Mouse (Mus musculus): ENCODE measurements at regions not wholly inside any gene's neighbourhood (a gene's known extent, or its start where the extent isn't known, plus 50 kb on each side); places are given as distances from the start of the nearest gene placed in this dataset.

DNA sequence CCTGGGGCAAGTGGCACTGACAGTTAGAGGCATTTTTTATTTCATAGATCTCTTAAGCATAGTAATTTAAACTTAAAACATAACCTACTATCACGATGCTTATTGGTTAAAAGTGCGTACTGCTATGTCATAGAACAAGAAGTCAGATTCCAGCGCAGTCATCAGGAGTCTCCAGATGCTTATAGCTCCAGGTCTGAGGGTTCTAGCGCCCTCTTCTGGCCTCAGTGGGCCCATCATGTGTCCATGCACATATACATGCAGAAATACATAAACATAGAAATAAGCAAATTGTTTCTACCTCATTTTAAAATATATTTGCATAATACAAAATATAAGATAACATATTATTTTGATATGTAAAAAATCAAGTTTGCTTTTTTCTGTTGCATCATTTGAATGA lies 1002.8 kb upstream of the Adgrl2 start:
- DNase-seq (ENCODE audit: low spot score): peak; percentile 58

- no peak for DNase-seq (ENCODE audit: low spot score)
Observed at GRCm38 (mm10) chr3:149987801-149988200, 997.4 kb upstream of the Adgrl2 start.

- no peak for DNase-seq (ENCODE audit: low spot score)
Observed at GRCm38 (mm10) chr3:149956993-149957392, 966.6 kb upstream of the Adgrl2 start.

DNA sequence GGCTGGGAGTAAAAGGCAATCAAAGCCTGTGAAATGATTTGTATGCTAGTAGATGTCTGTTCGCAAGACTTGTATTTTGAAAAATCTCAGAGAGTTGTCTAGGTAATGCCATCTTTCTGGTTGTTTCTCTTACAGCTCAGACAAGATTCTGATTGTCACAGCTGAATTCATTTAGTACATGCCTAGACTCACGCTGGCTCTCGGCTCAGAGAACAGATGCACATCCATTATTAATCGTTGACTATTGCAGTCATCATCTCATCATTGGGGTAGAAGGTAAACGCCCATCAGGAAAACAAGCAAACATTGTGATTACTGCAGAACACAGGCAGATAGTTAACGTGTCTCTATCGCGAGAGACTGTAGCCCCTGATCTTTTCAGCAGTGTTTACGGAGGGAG lies 945.8 kb upstream of the Adgrl2 start:
- no peak for DNase-seq (ENCODE audit: low spot score)

- no peak for DNase-seq (ENCODE audit: low spot score)
Observed at GRCm38 (mm10) chr3:149934832-149935231, 944.5 kb upstream of the Adgrl2 start.

DNA sequence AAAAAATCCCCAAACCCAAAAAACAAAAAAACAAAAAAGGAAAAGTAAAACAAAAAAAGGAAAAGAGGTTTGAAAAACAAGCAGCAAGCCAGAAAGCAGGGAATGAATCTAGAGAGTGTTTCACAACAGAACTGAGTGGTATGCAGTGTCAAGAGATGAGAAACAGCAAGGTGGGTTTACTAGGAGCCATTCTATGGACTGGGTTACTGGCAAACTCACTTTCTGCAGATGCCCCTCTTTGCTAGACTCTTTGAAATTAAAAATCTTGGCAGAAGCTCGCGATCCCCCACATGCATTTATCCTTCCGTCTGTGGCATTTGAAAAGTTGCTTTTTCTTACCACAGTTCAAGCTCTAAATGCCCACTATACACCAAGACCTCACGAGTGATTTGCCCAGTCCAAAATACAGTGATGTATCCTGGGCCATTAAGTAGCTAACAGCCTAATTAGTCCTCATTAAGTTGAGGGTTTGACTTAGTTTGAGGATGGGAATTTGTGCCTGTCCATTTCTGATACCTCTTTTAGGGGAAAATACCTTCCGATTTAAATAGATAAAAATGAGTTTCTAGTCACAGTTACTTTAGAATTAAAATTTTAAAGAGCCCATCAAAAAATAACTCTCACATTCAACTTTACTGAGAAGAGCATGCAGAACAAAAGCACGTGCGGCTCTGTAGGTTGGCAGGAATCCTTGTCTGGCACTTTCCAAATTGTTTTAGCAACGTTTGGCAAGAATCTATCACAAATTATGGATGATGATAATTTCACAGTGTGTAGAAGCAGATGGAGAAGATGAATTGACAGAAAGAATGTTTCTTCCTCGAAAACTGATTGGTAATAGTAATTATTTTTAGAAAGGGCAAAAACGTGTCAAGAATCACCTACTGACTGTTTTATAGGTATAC lies 938.4 kb upstream of the Adgrl2 start:
- no peak for DNase-seq (ENCODE audit: low spot score)

DNA sequence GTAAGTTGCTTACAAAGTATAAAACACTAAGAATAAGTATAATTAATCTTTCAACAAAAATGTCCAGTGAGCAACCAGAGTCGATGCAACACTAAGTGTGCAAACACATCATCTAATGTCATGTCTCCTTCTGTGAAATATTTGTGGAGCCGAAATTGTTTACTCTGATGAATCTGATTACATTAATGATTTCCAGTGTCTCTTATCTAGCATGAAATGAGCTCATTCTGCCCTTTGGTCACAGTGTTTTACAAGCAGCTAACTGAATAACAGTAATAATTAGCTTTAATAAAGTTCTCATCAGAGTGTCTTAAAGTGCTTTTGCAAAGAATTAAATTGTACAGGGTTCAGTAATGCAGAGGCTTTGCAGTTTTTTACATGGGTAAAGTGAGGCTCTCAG lies 929.9 kb upstream of the Adgrl2 start:
- no peak for DNase-seq (ENCODE audit: low spot score)

GRCm38 (mm10) chr3:149918201-149918600 lies 927.8 kb upstream of the Adgrl2 start:
- DNase-seq (ENCODE audit: low spot score): peak; percentile 36

GRCm38 (mm10) chr3:149910721-149911120 lies 920.4 kb upstream of the Adgrl2 start:
- no peak for DNase-seq (ENCODE audit: low spot score)

GRCm38 (mm10) chr3:149901783-149902182 lies 911.4 kb upstream of the Adgrl2 start:
- peak; percentile 31 for DNase-seq (ENCODE audit: low spot score)

DNA sequence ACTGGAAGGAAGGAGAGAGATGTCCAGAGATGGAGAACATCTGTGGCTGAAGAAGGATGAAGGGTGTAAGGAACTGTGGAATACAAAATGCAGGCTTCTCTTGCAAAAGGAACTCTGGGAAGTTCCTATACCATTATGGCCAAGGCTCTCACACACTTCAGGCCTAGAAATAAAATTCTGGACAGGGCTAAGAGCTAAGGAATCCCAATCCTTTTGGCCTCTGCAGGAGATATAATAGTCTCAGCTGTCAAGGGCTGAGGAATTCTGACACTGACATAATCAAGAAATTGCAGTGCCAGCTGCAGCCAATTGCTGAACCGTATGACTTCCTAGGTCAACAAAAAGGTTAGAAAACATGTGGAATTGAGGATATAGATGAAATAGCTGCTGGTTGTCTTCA lies 886.2 kb upstream of the Adgrl2 start:
- peak; percentile 24 for DNase-seq (ENCODE audit: low spot score)

DNA sequence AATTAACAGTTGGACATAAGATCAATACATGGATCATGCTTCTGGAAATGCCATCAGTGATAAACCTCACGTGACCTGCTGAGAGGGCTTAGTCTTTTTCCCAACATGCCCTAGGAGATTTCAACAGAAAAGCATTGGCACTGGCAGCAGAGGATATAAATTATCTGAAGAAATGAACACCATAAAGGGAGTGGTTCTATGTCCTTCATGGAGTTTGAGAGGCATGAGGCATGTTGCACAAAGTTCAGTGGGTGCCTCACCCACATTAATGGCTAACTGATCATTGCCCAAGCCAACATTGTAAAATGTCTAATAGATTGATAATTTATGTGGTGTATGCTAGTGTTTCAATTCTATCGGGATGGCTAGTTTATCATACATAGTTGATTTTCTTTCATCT lies 875.6 kb upstream of the Adgrl2 start:
- DNase-seq (ENCODE audit: low spot score): no peak

GRCm38 (mm10) chr3:149846941-149847539 lies 856.7 kb upstream of the Adgrl2 start:
- no peak for DNase-seq (ENCODE audit: low spot score)

DNA sequence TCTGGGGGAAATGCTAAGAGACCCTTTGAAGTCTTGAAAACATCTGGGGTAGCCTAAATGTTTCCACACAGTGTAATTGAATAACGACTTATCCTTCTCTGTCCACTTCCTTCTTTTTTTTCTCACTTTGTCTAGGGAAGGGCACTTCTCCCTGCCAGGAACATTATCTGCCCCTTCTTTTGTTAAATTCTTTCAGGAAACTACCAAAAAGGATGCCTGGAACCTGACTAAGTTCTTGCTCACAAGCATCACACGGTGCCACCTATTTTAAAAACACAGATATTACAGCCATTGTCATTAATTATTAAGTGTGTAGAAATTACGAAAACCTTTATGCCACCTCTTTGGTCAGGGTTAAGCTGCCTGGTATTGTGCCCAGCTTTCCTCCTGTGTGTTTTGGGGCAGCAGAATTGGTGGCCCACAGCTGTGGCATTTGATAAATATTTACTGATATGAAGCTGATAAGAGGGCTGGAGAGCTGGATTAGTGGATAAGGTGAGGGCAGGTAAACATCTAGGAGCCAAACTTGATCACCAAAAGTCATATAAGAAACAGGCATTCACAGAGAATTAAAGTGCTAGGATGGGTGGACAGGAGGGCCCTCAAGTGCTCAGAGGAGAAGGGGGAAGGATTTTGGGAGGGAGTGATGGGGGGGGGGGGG lies 855.6 kb upstream of the Adgrl2 start:
- DNase-seq (ENCODE audit: low spot score): no peak

GRCm38 (mm10) chr3:149845083-149845825 lies 854.9 kb upstream of the Adgrl2 start:
- DNase-seq (ENCODE audit: low spot score): peak; percentile 52

DNA sequence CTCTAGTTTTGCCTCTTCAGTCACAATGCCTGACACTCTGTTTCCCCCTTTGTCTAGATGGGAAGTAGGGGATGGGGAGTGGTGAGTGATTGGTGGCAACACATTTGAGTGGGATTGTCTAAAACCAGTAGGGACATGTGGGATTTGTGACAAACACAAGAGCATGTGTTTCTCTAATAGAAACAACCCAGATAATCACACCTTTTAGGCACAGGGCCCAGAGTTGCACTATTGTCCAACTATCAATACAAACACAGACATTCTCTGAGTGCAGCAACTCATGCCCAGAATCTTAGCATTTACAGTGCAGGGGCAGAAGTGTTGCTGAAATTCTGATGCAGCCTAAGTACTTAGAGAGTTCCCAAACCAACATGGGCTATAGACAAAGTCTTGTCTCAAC lies 847.6 kb upstream of the Adgrl2 start:
- DNase-seq (ENCODE audit: low spot score): no peak

DNA sequence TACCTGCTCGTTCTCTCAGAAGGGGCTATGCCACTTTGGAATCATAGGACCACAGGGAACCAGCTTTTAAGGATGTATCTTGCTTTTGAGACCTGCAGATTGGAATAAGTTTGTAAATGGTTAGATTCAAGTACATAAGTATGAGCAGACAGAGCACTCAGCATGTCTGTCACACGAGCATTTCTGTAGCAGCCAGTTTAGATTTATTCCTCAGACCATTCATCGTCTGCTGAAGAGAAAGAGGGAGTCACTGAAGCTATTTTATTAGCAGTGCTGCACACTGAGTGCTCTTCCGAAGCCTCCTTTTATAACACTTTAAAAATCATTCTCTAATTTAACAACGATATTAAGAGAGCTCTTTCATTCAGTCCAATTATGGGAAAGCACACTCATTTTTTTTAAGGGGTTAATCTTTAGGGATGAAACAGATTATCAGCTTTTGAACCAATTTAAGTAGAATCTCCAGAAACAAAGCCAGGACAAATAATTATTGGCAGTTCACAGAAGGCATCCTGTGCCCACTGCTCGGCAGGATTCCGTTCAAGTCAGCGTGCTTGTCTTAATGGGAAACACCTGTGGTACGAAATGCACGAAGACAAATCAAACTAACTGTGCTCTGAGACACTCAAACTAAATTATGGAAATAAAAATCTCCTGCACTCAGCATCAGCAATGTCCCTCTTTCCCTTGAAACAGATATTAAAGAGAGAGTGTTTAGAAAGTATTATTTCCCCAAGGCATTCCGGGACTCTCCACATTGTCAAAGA lies 846.3 kb upstream of the Adgrl2 start:
- peak; percentile 65 for DNase-seq (ENCODE audit: low spot score)

DNA sequence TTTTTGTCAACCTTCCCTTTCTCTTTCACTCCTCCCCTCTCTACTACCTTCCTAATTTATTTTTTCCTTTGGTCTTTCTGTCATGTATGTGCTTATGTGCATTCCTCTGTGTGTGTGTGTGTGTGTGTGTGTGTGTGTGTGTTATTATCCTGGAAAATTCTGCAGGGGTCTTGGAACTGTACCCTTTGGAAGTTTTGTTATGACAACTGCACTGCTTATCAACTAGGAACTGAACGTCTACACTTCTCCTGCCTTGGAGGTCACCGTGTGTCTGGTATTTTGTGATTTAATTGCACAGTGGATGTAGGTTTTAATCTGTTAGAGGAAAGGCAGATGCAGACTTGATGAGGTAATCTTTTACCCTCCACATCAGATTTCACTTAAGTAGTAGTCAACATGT lies 836.8 kb upstream of the Adgrl2 start:
- DNase-seq (ENCODE audit: low spot score): no peak

DNA sequence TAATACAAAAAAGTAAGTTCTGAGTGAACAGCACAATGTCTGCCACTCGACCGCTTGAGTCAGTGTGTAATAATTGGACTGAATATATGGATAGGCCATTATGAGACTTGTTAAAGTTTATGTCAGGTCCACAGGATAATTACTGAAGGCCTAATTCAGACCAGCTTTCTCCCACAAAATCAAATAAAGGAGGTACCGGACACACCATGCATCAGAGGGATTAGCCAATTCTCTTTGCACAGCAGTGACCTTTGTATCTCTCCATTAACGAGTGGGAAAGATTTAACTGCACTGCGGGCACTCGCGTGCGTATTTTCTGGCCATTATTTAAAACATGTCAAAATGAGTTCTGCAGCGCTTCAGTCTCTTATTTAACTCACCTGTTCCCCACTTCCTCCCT lies 836.4 kb upstream of the Adgrl2 start:
- DNase-seq (ENCODE audit: low spot score): peak; percentile 40

DNA sequence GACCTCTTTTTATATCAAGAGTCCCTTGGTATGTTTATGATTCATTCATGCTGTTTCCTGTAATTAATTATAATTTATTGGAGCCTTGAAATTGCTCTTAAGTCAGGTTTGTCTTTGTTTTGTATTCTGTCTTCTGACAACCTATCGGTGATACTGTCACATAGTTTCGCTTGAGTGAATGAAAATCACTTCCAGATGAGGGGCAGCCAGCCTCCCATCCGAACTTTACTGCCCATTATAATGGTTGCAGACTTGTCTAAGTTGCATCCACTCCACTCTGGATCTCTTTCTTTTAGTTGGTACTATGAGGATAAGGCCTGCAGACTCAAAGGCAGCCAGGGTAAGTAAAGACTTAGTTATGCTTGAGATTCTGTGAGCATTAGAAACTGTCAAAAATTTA lies 830.3 kb upstream of the Adgrl2 start:
- peak; percentile 69 for DNase-seq (ENCODE audit: low spot score)

DNA sequence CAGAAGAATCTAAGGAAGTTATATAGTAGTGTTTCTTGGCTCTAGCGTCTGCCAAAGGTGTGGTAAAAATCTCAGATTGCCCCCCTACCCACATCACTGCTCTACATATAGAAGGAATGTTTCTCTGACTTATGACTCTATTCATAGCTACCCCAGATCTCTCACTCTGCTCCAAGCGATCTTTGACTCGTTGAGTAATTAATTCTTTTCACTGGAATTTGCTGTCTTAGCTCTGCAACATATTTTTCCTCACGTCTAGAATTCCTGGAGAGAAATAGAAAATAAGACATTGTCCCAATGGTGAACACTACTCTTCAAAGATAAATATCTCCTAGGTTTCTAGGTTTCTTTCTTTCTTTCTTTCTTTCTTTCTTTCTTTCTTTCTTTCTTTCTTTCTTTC lies 829.5 kb upstream of the Adgrl2 start:
- DNase-seq (ENCODE audit: low spot score): no peak

- no peak for DNase-seq (ENCODE audit: low spot score)
Observed at GRCm38 (mm10) chr3:149819081-149819480, 828.7 kb upstream of the Adgrl2 start.

All from embryo, embryonic 10 days (tissue).